Comparison of ENCODE assay signal across 23 mouse cellular contexts in the genomic region with DNA sequence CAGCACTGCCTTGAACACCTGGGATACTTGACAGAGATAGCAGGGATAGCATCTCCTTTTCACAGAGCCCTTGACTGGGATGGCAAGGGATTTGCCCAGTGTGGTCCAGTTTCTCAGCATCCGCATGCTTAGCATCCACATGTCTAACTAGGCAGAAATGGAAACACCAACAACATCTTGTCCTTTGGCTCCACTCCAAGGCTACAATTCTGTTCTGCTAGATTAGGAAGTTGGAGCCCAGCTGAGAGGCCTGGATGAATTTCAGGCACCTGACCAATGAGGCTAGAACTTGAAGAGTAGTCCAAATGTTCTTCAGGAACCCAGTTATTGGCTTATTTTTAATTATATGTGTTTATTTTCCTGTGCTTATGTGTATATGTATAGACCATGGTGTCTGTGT.
DNase-seq lines count a peak whose midpoint lies in the region; ATAC-seq and TF ChIP-seq lines count a peak whose summit lies in the region.
"Had no signal": no experiment of that assay in that cellular context is flagged by ENCODE, and none has a peak within 500 bp of the region (broad histone marks: within the 10 kb centered on the region; RNA-seq: fewer than 3 reads in every experiment).

No protein-coding gene starts in this region.

- no peak overlapping the region for H3K27ac ChIP-seq in heart, embryonic 11.5 days (ENCODE audit: low read depth, low read length)
- no peak overlapping the region for H3K27ac ChIP-seq in left cerebral cortex, adult 2 months
- no peak overlapping the region for H3K27ac ChIP-seq in heart, postnatal 0 days (ENCODE audit: low read depth)
- H3K27ac ChIP-seq: embryonic facial prominence, embryonic 15.5 days; forebrain, embryonic 12.5 days; midbrain, embryonic 10.5 days; neural tube, embryonic 13.5 days had no signal

- no peaks in the 10 kb centered on the region for H3K4me1 ChIP-seq in heart, embryonic 11.5 days (ENCODE audit: control insufficient read depth, insufficient read depth, low read length)
- peaks cover 8% of the 10 kb centered on the region; the same call in 1 of the 2 replicates for H3K4me1 ChIP-seq in heart, postnatal 0 days (ENCODE audit: control insufficient read depth, insufficient read depth)
- H3K4me1 ChIP-seq: embryonic facial prominence, embryonic 15.5 days; forebrain, embryonic 12.5 days; midbrain, embryonic 10.5 days; neural tube, embryonic 13.5 days had no signal

- 87% methylated on average over 1 of the region's 1 CpGs for WGBS in heart, embryonic 11.5 days (ENCODE audit: insufficient replicate concordance)
- 54% methylated on average over 1 of the region's 1 CpGs for WGBS in heart, postnatal 0 days

- peaks cover 3% of the 10 kb centered on the region; the same call in 1 of the 2 replicates for H3K36me3 ChIP-seq in heart, embryonic 11.5 days (ENCODE audit: control insufficient read depth, insufficient read depth, low read length)
- peaks cover 28% of the 10 kb centered on the region for H3K36me3 ChIP-seq in heart, postnatal 0 days (replicated peaks; ENCODE audit: control insufficient read depth, insufficient read depth, low read length)
- H3K36me3 ChIP-seq: forebrain, embryonic 12.5 days had no signal

- no peak overlapping the region for H3K4me3 ChIP-seq in heart, embryonic 11.5 days (ENCODE audit: low read depth, low read length)
- no peak overlapping the region for H3K4me3 ChIP-seq in left cerebral cortex, adult 2 months
- no peak overlapping the region for H3K4me3 ChIP-seq in heart, postnatal 0 days (ENCODE audit: low read depth, low read length)
- H3K4me3 ChIP-seq: embryonic facial prominence, embryonic 15.5 days; forebrain, embryonic 12.5 days; midbrain, embryonic 10.5 days; neural tube, embryonic 13.5 days had no signal

- no peak for TF ChIP-seq EP300 in heart, postnatal 0 days (IDR thresholded peaks at IDR 0.05; ENCODE audit: low read depth)

- intact Hi-C loops in left cerebral cortex, postnatal 14 days (cut with DNase I), result no loop called here
- intact Hi-C loops in left cerebral cortex, adult 2 months (cut with DNase I), result no loop called here

- no peak overlapping the region for H3K9ac ChIP-seq in heart, embryonic 11.5 days (ENCODE audit: low read depth, low read length)
- H3K9ac ChIP-seq in heart, postnatal 0 days (replicated peaks; ENCODE audit: low read depth, low read length), result no peak overlapping the region
- H3K9ac ChIP-seq: embryonic facial prominence, embryonic 15.5 days; forebrain, embryonic 12.5 days; neural tube, embryonic 13.5 days had no signal

- ATAC-seq in heart, embryonic 11.5 days (replicated peaks; ENCODE audit: insufficient number of reproducible peaks, low FRiP score, low TSS enrichment), result no peak
- no peak for ATAC-seq in heart, postnatal 0 days (ENCODE audit: insufficient read depth, low read depth)
- ATAC-seq: Patski had no signal

- H3K4me2 ChIP-seq in heart, embryonic 11.5 days, result no peak overlapping the region
- no peak overlapping the region for H3K4me2 ChIP-seq in heart, postnatal 0 days (ENCODE audit: low read depth, low read length)
- H3K4me2 ChIP-seq: embryonic facial prominence, embryonic 15.5 days; forebrain, embryonic 12.5 days; neural tube, embryonic 13.5 days had no signal

- no peaks in the 10 kb centered on the region for H3K27me3 ChIP-seq in heart, embryonic 11.5 days (ENCODE audit: control insufficient read depth, insufficient read depth, low read length)
- no peaks in the 10 kb centered on the region for H3K27me3 ChIP-seq in heart, postnatal 0 days (ENCODE audit: control insufficient read depth, insufficient read depth, low read length)
- H3K27me3 ChIP-seq: embryonic facial prominence, embryonic 15.5 days; forebrain, embryonic 12.5 days; neural tube, embryonic 13.5 days; Patski had no signal

- TF ChIP-seq CTCF in left cerebral cortex, adult 2 months (IDR thresholded peaks at IDR 0.05), result no peak
- TF ChIP-seq CTCF in heart, postnatal 0 days (IDR thresholded peaks at IDR 0.05; ENCODE audit: low read depth), result no peak

- H3K9me3 ChIP-seq in heart, embryonic 11.5 days (replicated peaks; ENCODE audit: control insufficient read depth, low read length), result no peaks in the 10 kb centered on the region
- H3K9me3 ChIP-seq in heart, postnatal 0 days (replicated peaks; ENCODE audit: control insufficient read depth, low read length), result no peaks in the 10 kb centered on the region
- H3K9me3 ChIP-seq: embryonic facial prominence, embryonic 15.5 days; midbrain, embryonic 10.5 days; neural tube, embryonic 13.5 days had no signal

- DNase-seq in heart, adult 11 months, result peak; percentile 96
- DNase-seq in left cerebral cortex, postnatal 14 days (ENCODE audit: low spot score in 2 of 2), result peak; percentile 17 to 34
- DNase-seq in left cerebral cortex, adult 2 months (ENCODE audit: extremely low spot score in 1 of 2, low spot score in 2 of 2), result no peak
- peak; percentile 13 for DNase-seq in 416B (ENCODE audit: low read depth)
- DNase-seq in heart, postnatal 0 days (ENCODE audit: low spot score), result peak; percentile 10
- no peak for DNase-seq in thymus, postnatal 0 days (ENCODE audit: low spot score)
- DNase-seq in adrenal gland, postnatal 14 days, result no peak
- DNase-seq: adrenal gland, postnatal 36 days; B cell, adult 2 months; cerebellum, adult 9-11 months; embryo, embryonic 11 days; kidney, postnatal 4 days; liver; lung, adult 2 months; lung, postnatal 4 days; right cerebral cortex, postnatal 4 days; thymus, postnatal 4 days had no signal

Comparison
In these comparisons a context has a peak if more than half of its experiments do, and no peak if none do; other contexts are left out.
1. DNase-seq: peak in heart, adult 11 months (single experiment), left cerebral cortex, postnatal 14 days (2 of 2), 416B (single experiment) and heart, postnatal 0 days (single experiment); none in left cerebral cortex, adult 2 months (0 of 2), thymus, postnatal 0 days (single experiment) and adrenal gland, postnatal 14 days (single experiment).